Mouse (Mus musculus) ES-Bruce4 (cell line): ENCODE data around the gene Tor1aip2.

Source experiments
- CTCF ChIP-seq: IDR thresholded peaks from one replicate; pipeline ENCODE4 v1.8.1; 2011; ENCODE audit warnings: low read depth, low read length
- EP300 ChIP-seq: IDR thresholded peaks from 2 replicates; pipeline ENCODE4 v1.6.1; 2011; ENCODE audit warnings: low read depth, low read length; ENCODE audit not compliant: insufficient read depth

- no peak for TF ChIP-seq CTCF
- no peak for TF ChIP-seq EP300
Measured at GRCm38 (mm10) chr1:156107424-156107823, 72.2 kb downstream of the Tor1aip2 start.
